Mouse (Mus musculus) T-helper 1 cell (primary cell): ENCODE measurements around the gene Rnf213.

ENCODE experiments used
- in situ Hi-C: fragments of 300-600 bp; cut with MboI, MseI; formaldehyde crosslinking; loops from one replicate; pipeline ENCODE4 v1.15.1; 2025; ENCODE audit warnings: high pct_unique_total_duplicates

The Rnf213 gene

GRCm38 (mm10) chr11:119514967-119515636, 122.2 kb downstream of the Rnf213 start:
- in situ Hi-C loops = loop anchor here (10.0 kb wide), 1 partner anchor 380 kb away; no protein-coding TSS in a partner anchor

GRCm38 (mm10) chr11:119515823-119516676, 123.2 kb downstream of the Rnf213 start:
- in situ Hi-C loops = loop anchor here (10.0 kb wide), 1 partner anchor 379 kb away; no protein-coding TSS in a partner anchor

- in situ Hi-C loops = loop anchor here (10.0 kb wide), 1 partner anchor 378 kb away; no protein-coding TSS in a partner anchor
These were observed 123.9 kb downstream of the Rnf213 start for GRCm38 (mm10) chr11:119516677-119517361.

- in situ Hi-C loops = loop anchor here (10.0 kb wide), 1 partner anchor 375 kb away; no protein-coding TSS in a partner anchor
These were observed 126.5 kb downstream of the Rnf213 start for GRCm38 (mm10) chr11:119519387-119519786.

GRCm38 (mm10) chr11:119520005-119520712, 127.3 kb downstream of the Rnf213 start:
- in situ Hi-C loops = no loop called here

- in situ Hi-C loops = no loop called here
These were observed 127.8 kb downstream of the Rnf213 start for GRCm38 (mm10) chr11:119520713-119521063.

GRCm38 (mm10) chr11:119521920-119522710, 129.2 kb downstream of the Rnf213 start:
- in situ Hi-C loops = no loop called here

GRCm38 (mm10) chr11:119522779-119523178, 129.9 kb downstream of the Rnf213 start:
- in situ Hi-C loops = no loop called here

- in situ Hi-C loops = no loop called here
These were observed 130.5 kb downstream of the Rnf213 start for GRCm38 (mm10) chr11:119523392-119523791.

- in situ Hi-C loops = no loop called here
These were observed 131.6 kb downstream of the Rnf213 start for GRCm38 (mm10) chr11:119524545-119524949.

GRCm38 (mm10) chr11:119526068-119526966, 133.4 kb downstream of the Rnf213 start:
- in situ Hi-C loops = no loop called here

- in situ Hi-C loops = no loop called here
These were observed 136.0 kb downstream of the Rnf213 start for GRCm38 (mm10) chr11:119528930-119529329.

GRCm38 (mm10) chr11:119532460-119532859, 139.6 kb downstream of the Rnf213 start:
- in situ Hi-C loops = no loop called here

GRCm38 (mm10) chr11:119533745-119534144, 140.8 kb downstream of the Rnf213 start:
- in situ Hi-C loops = no loop called here
